Mouse (Mus musculus) testis, adult 2 months (tissue): ENCODE results near the gene D8Ertd738e.

Experiments used
- CTCF ChIP-seq: fragments of 200-500 bp; IDR thresholded peaks from 2 replicates; pipeline ENCODE4 v1.5.1; 2012; ENCODE audit warnings: low read depth, mild to moderate bottlenecking, inconsistent platforms, low read length, moderate library complexity; ENCODE audit not compliant: control insufficient read depth, insufficient read depth, insufficient replicate concordance
- POLR2A ChIP-seq: fragments of 200-500 bp; IDR thresholded peaks from 2 replicates; pipeline ENCODE4 v1.6.1; 2012; ENCODE audit warnings: low read depth, mild to moderate bottlenecking, inconsistent platforms, low read length, moderate library complexity; ENCODE audit not compliant: control insufficient read depth

DNA sequence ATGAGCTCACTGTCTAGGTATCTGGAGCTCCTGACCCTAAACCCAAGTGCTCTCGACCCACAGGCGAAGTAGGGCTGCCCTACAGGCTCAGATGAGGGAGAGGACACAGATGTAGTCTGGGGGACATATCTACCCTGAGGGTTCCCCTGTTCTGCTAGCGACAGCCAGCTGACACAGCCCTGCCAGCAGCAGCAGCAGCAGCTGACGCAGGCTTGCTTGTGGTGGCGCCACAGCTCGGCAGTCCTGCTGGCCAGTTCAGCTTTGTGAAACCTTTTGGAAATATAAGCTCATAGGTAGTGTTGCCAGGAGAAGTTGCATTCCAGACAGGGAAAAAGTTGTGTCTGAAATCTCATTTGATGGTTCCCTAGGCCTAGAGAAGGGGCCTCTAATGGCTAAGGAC is 8.4 kb downstream of the D8Ertd738e start:
- TF ChIP-seq POLR2A: no peak
- TF ChIP-seq CTCF: no peak
